Mouse (Mus musculus): Measurements from ENCODE around the gene Actn1. TPM values are rescaled to one million over a fixed set of nuclear protein-coding genes. Genes with fewer than 3 reads are reported as not detected.
A peak's percentile ranks its signal among the peaks of the same experiment; 100 is the strongest.
"Not testable (repeated sequence)": the region's sequence is repeated elsewhere in the genome, so short reads cannot be mapped to it uniquely, and the experiment has no call there.

The Actn1 gene
- polyA plus RNA-seq (2016; fragmentation: Nextera tagmentation; extraction: Ambion mirVana) = 24.1 and 27.6 TPM in 2 replicates

- peaks cover 8% of the 10 kb centered on the region; the same call in 1 of the 2 replicates for H3K27me3 ChIP-seq (ENCODE audit: insufficient read depth, poor library complexity, severe bottlenecking)
- no peaks in the 10 kb centered on the region for H3K9me3 ChIP-seq
- peaks cover 28% of the 10 kb centered on the region for H3K4me1 ChIP-seq (replicated peaks)
- no peaks in the 10 kb centered on the region for H3K36me3 ChIP-seq
- DNase-seq (ENCODE audit: low spot score) = peak; percentile 93
- under 1% methylated on average over 55 of the region's 55 CpGs for WGBS
- peak within 1 kb of the TSS; percentile 90 for H3K4me3 ChIP-seq
- H3K27ac ChIP-seq = peak within 1 kb of the TSS; percentile 93
Measured at GRCm38 (mm10) chr12:80260056-80260743, at the start of gene Actn1. Gene Actn1 (minus strand): TSS chr12:80260371.

- Histone ChIP-seq H3K4me3 (no peak overlapping the region), H3K4me1 (replicated peaks) (no peaks in the 10 kb centered on the region), H3K27ac (no peak overlapping the region), H3K36me3 (no peaks in the 10 kb centered on the region), H3K27me3 (ENCODE audit: insufficient read depth, poor library complexity, severe bottlenecking) (no peaks in the 10 kb centered on the region), H3K9me3 (peaks cover 7% of the 10 kb centered on the region; the same call in 1 of the 2 replicates)
- DNase-seq (ENCODE audit: low spot score) = no peak
- 78% methylated on average over 3 of the region's 3 CpGs for WGBS
Measured at GRCm38 (mm10) chr12:80307556-80307955, 47.4 kb upstream of the Actn1 start.

GRCm38 (mm10) chr12:80304518-80304917 lies 44.3 kb upstream of the Actn1 start:
- DNase-seq (ENCODE audit: low spot score) = no peak
- Histone ChIP-seq H3K4me3 (no peak overlapping the region), H3K27ac (no peak overlapping the region), H3K36me3 (no peaks in the 10 kb centered on the region), H3K4me1 (replicated peaks) (no peaks in the 10 kb centered on the region), H3K27me3 (ENCODE audit: insufficient read depth, poor library complexity, severe bottlenecking) (no peaks in the 10 kb centered on the region), H3K9me3 (peaks cover 7% of the 10 kb centered on the region; the same call in 1 of the 2 replicates)
- WGBS = 92% methylated on average over 3 of the region's 3 CpGs

GRCm38 (mm10) chr12:80300833-80301456 lies 40.8 kb upstream of the Actn1 start:
- DNase-seq (ENCODE audit: low spot score) = no peak
- H3K9me3 ChIP-seq = peaks cover 7% of the 10 kb centered on the region; the same call in 1 of the 2 replicates
- no peak overlapping the region for H3K4me3 ChIP-seq
- 80% methylated on average over 9 of the region's 9 CpGs for WGBS
- H3K4me1 ChIP-seq (replicated peaks) = no peaks in the 10 kb centered on the region
- no peaks in the 10 kb centered on the region for H3K36me3 ChIP-seq
- H3K27me3 ChIP-seq (ENCODE audit: insufficient read depth, poor library complexity, severe bottlenecking) = no peaks in the 10 kb centered on the region
- H3K27ac ChIP-seq = no peak overlapping the region

- no peaks in the 10 kb centered on the region for H3K4me1 ChIP-seq (replicated peaks)
- WGBS = 80% methylated on average over 6 of the region's 6 CpGs
Measured at GRCm38 (mm10) chr12:80298714-80299113, 38.5 kb upstream of the Actn1 start.

GRCm38 (mm10) chr12:80291895-80292435 lies 31.8 kb upstream of the Actn1 start:
- no peaks in the 10 kb centered on the region for H3K36me3 ChIP-seq
- H3K27ac ChIP-seq = no peak overlapping the region; the same call in 1 of the 2 replicates
- H3K9me3 ChIP-seq = no peaks in the 10 kb centered on the region
- 59% methylated on average over 3 of the region's 3 CpGs for WGBS
- H3K4me1 ChIP-seq (replicated peaks) = peaks cover 17% of the 10 kb centered on the region
- DNase-seq (ENCODE audit: low spot score) = no peak
- no peak overlapping the region for H3K4me3 ChIP-seq
- 0 out of 2 replicates have a peak, but pooled peaks cover 2% of the 10 kb centered on the region for H3K27me3 ChIP-seq (ENCODE audit: insufficient read depth, poor library complexity, severe bottlenecking)

More at GRCm38 (mm10) chr12:80298714-80299113, 38.5 kb upstream of the Actn1 start:
- Histone ChIP-seq H3K27ac (no peak overlapping the region), H3K4me3 (no peak overlapping the region), H3K27me3 (ENCODE audit: insufficient read depth, poor library complexity, severe bottlenecking) (no peaks in the 10 kb centered on the region), H3K36me3 (no peaks in the 10 kb centered on the region), H3K9me3 (no peaks in the 10 kb centered on the region)
- DNase-seq (ENCODE audit: low spot score) = no peak

GRCm38 (mm10) chr12:80290964-80291363 lies 30.8 kb upstream of the Actn1 start:
- no peak for DNase-seq (ENCODE audit: low spot score)
- H3K36me3 ChIP-seq = no peaks in the 10 kb centered on the region
- H3K4me3 ChIP-seq = no peak overlapping the region
- H3K4me1 ChIP-seq (replicated peaks) = peaks cover 17% of the 10 kb centered on the region
- no peaks in the 10 kb centered on the region for H3K9me3 ChIP-seq
- H3K27ac ChIP-seq = no peak overlapping the region
- H3K27me3 ChIP-seq (ENCODE audit: insufficient read depth, poor library complexity, severe bottlenecking) = 0 out of 2 replicates have a peak, but pooled peaks cover 2% of the 10 kb centered on the region
- WGBS = 91% methylated on average over 8 of the region's 8 CpGs

GRCm38 (mm10) chr12:80290483-80290882 lies 30.3 kb upstream of the Actn1 start:
- no peaks in the 10 kb centered on the region for H3K36me3 ChIP-seq
- no peak for DNase-seq (ENCODE audit: low spot score)
- peaks cover 17% of the 10 kb centered on the region for H3K4me1 ChIP-seq (replicated peaks)
- 0 out of 2 replicates have a peak, but pooled peaks cover 2% of the 10 kb centered on the region for H3K27me3 ChIP-seq (ENCODE audit: insufficient read depth, poor library complexity, severe bottlenecking)
- H3K27ac ChIP-seq = no peak overlapping the region
- WGBS = 91% methylated on average over 4 of the region's 4 CpGs
- no peak overlapping the region for H3K4me3 ChIP-seq
- H3K9me3 ChIP-seq = no peaks in the 10 kb centered on the region

GRCm38 (mm10) chr12:80289722-80290121 lies 29.6 kb upstream of the Actn1 start:
- Histone ChIP-seq H3K4me3 (no peak overlapping the region), H3K27me3 (ENCODE audit: insufficient read depth, poor library complexity, severe bottlenecking) (0 out of 2 replicates have a peak, but pooled peaks cover 2% of the 10 kb centered on the region), H3K4me1 (replicated peaks) (peaks cover 17% of the 10 kb centered on the region), H3K27ac (no peak overlapping the region), H3K9me3 (no peaks in the 10 kb centered on the region), H3K36me3 (no peaks in the 10 kb centered on the region)
- WGBS = 79% methylated on average over 3 of the region's 3 CpGs
- DNase-seq (ENCODE audit: low spot score) = no peak

- no peak for DNase-seq (ENCODE audit: low spot score)
- H3K27me3 ChIP-seq (ENCODE audit: insufficient read depth, poor library complexity, severe bottlenecking) = 0 out of 2 replicates have a peak, but pooled peaks cover 2% of the 10 kb centered on the region
- peaks cover 7% of the 10 kb centered on the region for H3K4me1 ChIP-seq (replicated peaks)
- no peaks in the 10 kb centered on the region for H3K36me3 ChIP-seq
- no peak overlapping the region for H3K4me3 ChIP-seq
- 80% methylated on average over 5 of the region's 5 CpGs for WGBS
- no peak overlapping the region for H3K27ac ChIP-seq
- no peaks in the 10 kb centered on the region for H3K9me3 ChIP-seq
Measured at GRCm38 (mm10) chr12:80285890-80286289, 25.7 kb upstream of the Actn1 start.

- not testable (repeated sequence) for H3K9me3 ChIP-seq; H3K27me3 ChIP-seq (ENCODE audit: insufficient read depth, poor library complexity, severe bottlenecking); H3K27ac ChIP-seq; H3K4me3 ChIP-seq; H3K36me3 ChIP-seq; DNase-seq (ENCODE audit: low spot score)
- H3K4me1 ChIP-seq (replicated peaks) = peaks cover 14% of the 10 kb centered on the region
- 82% methylated on average over 2 of the region's 2 CpGs for WGBS
Measured at GRCm38 (mm10) chr12:80284251-80284650, 24.1 kb upstream of the Actn1 start.

GRCm38 (mm10) chr12:80278866-80279265 lies 18.7 kb upstream of the Actn1 start:
- no peak for DNase-seq (ENCODE audit: low spot score)
- 94% methylated on average over 10 of the region's 10 CpGs for WGBS

GRCm38 (mm10) chr12:80277428-80277827 lies 17.3 kb upstream of the Actn1 start:
- Histone ChIP-seq H3K4me3 (no peak overlapping the region), H3K36me3 (no peaks in the 10 kb centered on the region), H3K27ac (no peak overlapping the region), H3K27me3 (ENCODE audit: insufficient read depth, poor library complexity, severe bottlenecking) (no peaks in the 10 kb centered on the region), H3K9me3 (no peaks in the 10 kb centered on the region), H3K4me1 (replicated peaks) (peaks cover 37% of the 10 kb centered on the region)
- WGBS = 83% methylated on average over 8 of the region's 8 CpGs
- no peak for DNase-seq (ENCODE audit: low spot score)

More at GRCm38 (mm10) chr12:80278866-80279265, 18.7 kb upstream of the Actn1 start:
- no peaks in the 10 kb centered on the region for H3K27me3 ChIP-seq (ENCODE audit: insufficient read depth, poor library complexity, severe bottlenecking)
- no peaks in the 10 kb centered on the region for H3K36me3 ChIP-seq
- H3K27ac ChIP-seq = no peak overlapping the region
- H3K9me3 ChIP-seq = no peaks in the 10 kb centered on the region
- H3K4me1 ChIP-seq (replicated peaks) = peaks cover 27% of the 10 kb centered on the region
- no peak overlapping the region for H3K4me3 ChIP-seq

Measured in hindbrain, embryonic 10.5 days (tissue).